Mouse (Mus musculus) ES-CJ7 (cell line): ENCODE measurements around the gene Dnajc30.
A peak's percentile ranks its signal among the peaks of the same experiment; 100 is the strongest.

Experiments used
- DNase-seq: peaks from one replicate; pipeline ENCODE4 v3.0.0; 2011; ENCODE audit warnings: low read depth, low spot score

Gene Dnajc30

GRCm38 (mm10) chr5:135063629-135064381 lies at the start of gene Dnajc30:
TSS of gene Dnajc30 (plus strand) at chr5:135064202.
- DNase-seq = peak; percentile 97

- DNase-seq = peak; percentile 81
Measured at GRCm38 (mm10) chr5:135015497-135015896, 48.5 kb upstream of the Dnajc30 start.

- DNase-seq = no peak
Measured at GRCm38 (mm10) chr5:135016224-135016759, 47.7 kb upstream of the Dnajc30 start.

- no peak for DNase-seq
Measured at GRCm38 (mm10) chr5:135021814-135022213, 42.2 kb upstream of the Dnajc30 start.

GRCm38 (mm10) chr5:135023344-135024173 lies 40.4 kb upstream of the Dnajc30 start, which contains the start of gene Stx1a:
TSS of gene Stx1a (plus strand) at chr5:135023482.
- DNase-seq = peak; percentile 95

- DNase-seq = no peak
Measured at GRCm38 (mm10) chr5:135024665-135025224, 39.3 kb upstream of the Dnajc30 start.

GRCm38 (mm10) chr5:135025899-135026298 lies 38.1 kb upstream of the Dnajc30 start:
- DNase-seq = no peak

- DNase-seq = no peak
Measured at GRCm38 (mm10) chr5:135029007-135029854, 34.8 kb upstream of the Dnajc30 start.

GRCm38 (mm10) chr5:135032581-135032980 lies 31.4 kb upstream of the Dnajc30 start:
- DNase-seq = no peak

GRCm38 (mm10) chr5:135034593-135034992 lies 29.4 kb upstream of the Dnajc30 start:
- no peak for DNase-seq

- no peak for DNase-seq
Measured at GRCm38 (mm10) chr5:135035608-135036359, 28.2 kb upstream of the Dnajc30 start.

- DNase-seq = no peak
Measured at GRCm38 (mm10) chr5:135037946-135038345, 26.1 kb upstream of the Dnajc30 start.

GRCm38 (mm10) chr5:135039541-135039940 lies 24.5 kb upstream of the Dnajc30 start:
- no peak for DNase-seq

GRCm38 (mm10) chr5:135040059-135040458 lies 23.9 kb upstream of the Dnajc30 start:
- no peak for DNase-seq

GRCm38 (mm10) chr5:135040777-135041176 lies 23.2 kb upstream of the Dnajc30 start:
- DNase-seq = no peak

GRCm38 (mm10) chr5:135042105-135042788 lies 21.8 kb upstream of the Dnajc30 start:
- peak; percentile 94 for DNase-seq

- no peak for DNase-seq
Measured at GRCm38 (mm10) chr5:135044575-135044974, 19.4 kb upstream of the Dnajc30 start.

- no peak for DNase-seq
Measured at GRCm38 (mm10) chr5:135048539-135048938, 15.5 kb upstream of the Dnajc30 start.

GRCm38 (mm10) chr5:135049268-135049667 lies 14.7 kb upstream of the Dnajc30 start:
- DNase-seq = peak; percentile 64

- no peak for DNase-seq
Measured at GRCm38 (mm10) chr5:135053356-135053755, 10.6 kb upstream of the Dnajc30 start.
